Mouse (Mus musculus) megakaryocyte-erythroid progenitor cell, adult 5-6 weeks (primary cell): ENCODE data around the gene Cd28. TPM values are rescaled to one million over a fixed set of nuclear protein-coding genes. Genes with fewer than 3 reads are reported as not detected.
"Not testable (repeated sequence)": the region's sequence is repeated elsewhere in the genome, so short reads cannot be mapped to it uniquely, and the experiment has no call there.

Experiments used
- ATAC-seq: replicated peaks from 2 replicates; pipeline ENCODE4 v1.8.0; 2016; ENCODE audit warnings: mild to moderate bottlenecking, inconsistent platforms; ENCODE audit not compliant: severe bottlenecking, poor library complexity, low FRiP score, low TSS enrichment
- total RNA-seq, 2 experiments: library from RNA; stranded (forward) in 1 of 2; stranded (reverse) in 1 of 2; fragments of 200-1000, 215-1000 nt in 1 of 2; fragments of >200 nt in 1 of 2; fragmentation: Nextera tagmentation in 1 of 2; gene quantifications; 2 replicates each; pipeline ENCODE4 v1.2.3; 2014 to 2017

The Cd28 gene
- total RNA-seq, 2 experiments from 2014 or later, result 1.5 to 2.7 TPM

GRCm38 (mm10) chr1:60781666-60782065 is 65.1 kb downstream of the Cd28 start:
- ATAC-seq, result no peak

- ATAC-seq, result no peak
These were observed 77.1 kb downstream of the Cd28 start for GRCm38 (mm10) chr1:60793717-60794116.

- ATAC-seq, result no peak
These were observed 79.1 kb downstream of the Cd28 start for GRCm38 (mm10) chr1:60795677-60796205.

DNA sequence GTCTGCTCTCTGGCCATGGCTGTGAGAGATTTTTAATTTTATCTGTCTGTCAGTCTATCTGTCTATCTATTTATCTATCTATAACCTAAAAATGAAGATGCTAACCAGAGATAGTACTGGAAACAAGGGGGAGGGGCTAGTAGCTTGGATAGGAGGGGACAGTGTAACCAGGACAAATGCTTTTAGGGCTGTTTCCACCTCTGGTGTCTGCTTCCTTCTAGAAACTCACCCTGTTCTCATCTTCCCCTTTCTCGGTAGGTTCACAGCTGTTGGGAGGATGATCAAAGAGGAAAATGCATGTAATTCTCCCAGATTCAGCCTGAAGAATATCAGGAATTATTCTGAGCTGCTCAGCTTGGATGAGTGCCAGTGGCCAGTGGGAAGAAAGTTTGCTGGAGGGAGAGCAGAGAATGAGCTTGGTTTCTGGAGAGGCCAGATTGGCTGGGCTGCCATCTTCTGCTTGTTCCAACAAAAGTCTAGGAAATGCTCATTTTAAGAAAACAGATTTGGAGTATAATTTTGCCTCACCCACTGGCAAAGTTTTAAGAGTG is 83.3 kb downstream of the Cd28 start:
- no peak for ATAC-seq

- no peak for ATAC-seq
These were observed 84.6 kb downstream of the Cd28 start for GRCm38 (mm10) chr1:60801210-60801671.

GRCm38 (mm10) chr1:60803128-60803824 is 86.7 kb downstream of the Cd28 start:
- ATAC-seq, result no peak

GRCm38 (mm10) chr1:60803825-60804696 is 87.5 kb downstream of the Cd28 start:
- ATAC-seq, result no peak

GRCm38 (mm10) chr1:60805178-60805577 is 88.6 kb downstream of the Cd28 start:
- ATAC-seq, result no peak

DNA sequence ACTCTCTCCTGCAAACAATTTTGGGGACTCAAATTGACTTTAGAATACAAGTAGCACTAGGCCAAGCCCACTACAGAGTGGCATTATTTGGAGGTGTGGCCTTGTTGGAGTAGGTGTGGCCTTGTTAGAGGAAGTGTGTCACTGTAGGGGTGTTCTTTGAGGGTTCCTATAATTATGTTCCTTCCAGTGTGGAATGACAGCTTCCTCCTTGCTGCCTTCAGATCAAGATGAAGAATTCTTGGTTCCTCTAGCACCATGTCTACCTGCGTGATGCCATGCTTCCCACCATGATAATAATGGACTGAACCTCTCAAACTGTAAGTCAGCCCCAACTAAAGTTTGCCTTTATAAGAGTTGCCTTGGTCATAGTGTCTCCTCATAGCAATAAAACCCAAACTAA is 91.1 kb downstream of the Cd28 start:
- no peak for ATAC-seq

- no peak for ATAC-seq
These were observed 91.9 kb downstream of the Cd28 start for GRCm38 (mm10) chr1:60808466-60808865.

GRCm38 (mm10) chr1:60809166-60809565 is 92.6 kb downstream of the Cd28 start:
- no peak for ATAC-seq

GRCm38 (mm10) chr1:60810821-60811220 is 94.2 kb downstream of the Cd28 start:
- ATAC-seq, result no peak

DNA sequence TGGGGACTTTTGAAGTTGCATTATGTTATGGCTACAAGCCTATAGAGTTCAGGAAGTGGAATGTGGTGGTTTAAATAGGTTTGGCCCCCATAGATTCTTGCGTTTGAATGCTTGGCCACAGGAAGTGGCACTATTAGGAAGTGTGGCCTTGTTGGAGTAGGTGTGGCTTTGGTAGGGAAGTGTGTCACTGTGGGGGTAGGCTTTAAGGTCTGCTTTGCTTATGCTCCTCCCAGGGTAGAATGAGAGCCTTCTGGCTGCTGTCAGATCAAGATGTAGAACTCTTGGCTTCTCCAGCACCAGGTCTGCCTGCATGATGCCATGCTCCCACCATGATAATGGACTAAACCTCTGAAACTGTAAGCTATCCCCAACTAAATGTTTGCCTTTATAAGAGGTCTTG is 95.4 kb downstream of the Cd28 start:
- no peak for ATAC-seq

GRCm38 (mm10) chr1:60813411-60813810 is 96.8 kb downstream of the Cd28 start:
- no peak for ATAC-seq

- ATAC-seq, result no peak
These were observed 99.3 kb downstream of the Cd28 start for GRCm38 (mm10) chr1:60815912-60816311.

DNA sequence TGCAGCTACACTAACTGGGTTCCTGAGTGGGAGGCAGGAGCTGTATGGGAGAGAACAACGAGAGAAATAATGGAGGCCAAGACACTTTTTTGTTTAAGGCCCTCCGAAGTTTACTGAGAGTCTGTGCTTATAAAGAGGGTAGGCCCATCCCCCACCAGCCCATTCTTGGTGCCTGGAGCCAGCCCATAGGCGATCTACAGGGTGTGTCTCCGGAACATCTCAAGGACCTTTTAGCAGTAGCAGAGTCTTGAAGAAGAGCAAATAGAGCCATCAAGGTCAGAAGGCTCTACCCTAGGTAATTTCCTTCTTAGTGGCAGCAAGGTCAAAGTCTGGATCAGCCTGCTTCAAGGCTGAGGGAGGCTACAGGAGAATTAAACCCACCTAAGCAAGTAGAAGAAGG is 101.9 kb downstream of the Cd28 start:
- not testable (repeated sequence) for ATAC-seq

DNA sequence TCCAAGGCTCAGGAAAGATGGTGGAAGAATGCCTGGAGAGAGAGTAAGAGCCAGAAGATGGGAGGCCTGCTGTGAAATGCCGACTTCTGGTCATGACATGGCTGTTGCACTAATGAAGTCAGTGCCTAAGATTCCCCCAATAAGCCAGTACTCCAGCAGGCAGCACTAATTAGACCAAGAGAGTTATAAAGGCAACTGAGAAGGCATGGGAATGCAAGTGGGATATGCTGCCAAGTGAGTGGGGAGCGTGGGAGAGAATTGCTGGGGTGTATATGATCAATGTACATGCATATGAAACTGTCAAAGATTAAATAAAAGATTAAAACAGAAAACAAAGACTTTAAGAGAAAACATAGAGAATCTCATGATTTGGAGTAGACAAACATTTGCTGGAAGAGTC is 103.4 kb downstream of the Cd28 start:
- ATAC-seq, result no peak

DNA sequence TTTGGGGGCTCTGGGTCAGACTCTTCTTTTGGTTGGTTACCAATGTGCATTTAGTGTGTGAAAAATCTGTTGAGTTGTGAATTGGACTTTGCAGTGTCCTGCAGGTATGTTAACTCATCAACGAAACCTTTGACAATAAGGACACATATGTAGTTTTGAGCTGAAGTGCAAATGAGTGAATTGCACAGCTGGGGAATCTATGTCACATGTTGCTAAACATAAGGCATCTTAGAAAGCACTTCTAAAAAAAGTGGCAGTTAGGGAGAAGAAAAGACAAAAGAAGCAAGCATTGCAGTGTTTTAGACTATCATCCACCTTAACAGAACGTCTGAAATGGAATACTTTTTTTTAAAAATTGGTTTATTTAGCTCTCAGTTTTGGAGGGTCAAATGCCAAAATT is 104.4 kb downstream of the Cd28 start:
- ATAC-seq, result no peak

DNA sequence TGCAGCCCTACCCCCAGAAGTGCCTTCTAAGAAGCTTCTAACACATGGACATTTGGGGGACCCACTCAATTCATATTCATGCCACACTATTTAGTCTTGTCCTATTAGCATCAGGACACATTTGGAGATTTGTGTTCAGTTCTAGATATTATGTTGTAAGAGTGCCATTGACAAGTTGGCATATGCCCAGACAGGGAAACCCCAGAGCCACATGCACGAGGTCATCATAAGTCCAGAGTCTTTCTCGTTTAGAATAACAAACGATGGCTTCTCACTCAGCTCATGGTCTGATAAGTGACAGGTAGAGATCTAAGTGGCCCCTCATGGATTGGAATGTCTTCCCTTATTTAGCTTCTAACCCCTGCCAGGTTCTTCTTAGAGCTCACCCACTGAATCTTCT is 105.0 kb downstream of the Cd28 start:
- no peak for ATAC-seq
